Mouse (Mus musculus) liver, adult 2 months (tissue): ENCODE data around the gene Iqcc.

ENCODE experiments used
- CTCF ChIP-seq: fragments of 200-500 bp; IDR thresholded peaks from 2 replicates; pipeline ENCODE4 v1.5.1; 2011; ENCODE audit warnings: low read depth, low read length, control low read depth
- POLR2A ChIP-seq: fragments of 200-500 bp; IDR thresholded peaks from 2 replicates; pipeline ENCODE4 v1.6.1; 2011; ENCODE audit warnings: low read length, control low read depth; ENCODE audit not compliant: insufficient read depth; ENCODE audit errors: extremely low read depth

DNA sequence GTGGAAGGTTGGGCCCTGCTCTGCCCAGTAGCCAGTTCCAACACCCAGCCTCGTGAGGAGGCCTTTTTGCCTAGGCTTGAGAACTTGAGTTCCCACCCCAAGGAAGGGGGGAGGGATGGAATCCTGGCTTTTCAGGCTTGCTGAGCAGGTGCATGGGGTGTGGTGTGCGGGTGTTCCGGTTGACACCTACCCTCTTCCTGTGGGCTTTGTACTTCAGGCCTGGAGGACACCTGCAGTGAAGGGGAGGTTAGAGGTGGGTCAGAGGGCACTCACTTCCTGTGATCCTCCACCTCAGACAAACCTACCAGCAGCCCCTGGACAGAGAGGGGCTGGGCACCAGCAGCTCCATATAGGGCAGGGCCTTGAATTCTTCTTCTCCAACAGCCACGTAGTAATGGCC is 8.9 kb downstream of the Iqcc start:
- TF ChIP-seq CTCF, result no peak
- TF ChIP-seq POLR2A, result no peak
